Mouse (Mus musculus) kidney, postnatal 0 days (tissue): Measurements from ENCODE around the gene Nosip. TPM values are rescaled to one million over a fixed set of nuclear protein-coding genes. Genes with fewer than 3 reads are reported as not detected.
A peak's percentile ranks its signal among the peaks of the same experiment; 100 is the strongest.

Source experiments
- ATAC-seq: fragments of 200-750 bp; cut with Nextera tagmentation; replicated peaks from 2 replicates; pipeline ENCODE4 v1.8.0; 2017; ENCODE audit warnings: low read depth, moderate number of reproducible peaks, moderate TSS enrichment, moderate library complexity; ENCODE audit not compliant: low FRiP score
- DNase-seq: peaks from one replicate; pipeline ENCODE4 v3.0.0-alpha.2; 2016; ENCODE audit warnings: low spot score
- H3K27ac ChIP-seq: fragments of 300-500 bp; sonication (generic); 2 replicates; pipeline ENCODE4 v1.5.1; 2014; ENCODE audit warnings: mild to moderate bottlenecking
- H3K27me3 ChIP-seq: fragments of 300-500 bp; sonication (generic); 2 replicates; pipeline ENCODE4 v1.6.1; 2014; ENCODE audit warnings: low read length, mixed read lengths; ENCODE audit not compliant: insufficient read depth
- H3K36me3 ChIP-seq: fragments of 300-500 bp; sonication (generic); 2 replicates; pipeline ENCODE4 v1.6.1; 2014; ENCODE audit warnings: low read length, mixed read lengths; ENCODE audit not compliant: insufficient read depth
- H3K4me1 ChIP-seq: fragments of 300-500 bp; sonication (generic); replicated peaks from 2 replicates; pipeline ENCODE4 v1.6.1; 2014; ENCODE audit warnings: antibody characterized with exemption, low read length, mixed read lengths; ENCODE audit not compliant: insufficient read depth
- H3K4me2 ChIP-seq: fragments of 300-500 bp; sonication (generic); 2 replicates; pipeline ENCODE4 v1.6.1; 2014; ENCODE audit warnings: mild to moderate bottlenecking, low read length, moderate library complexity, mixed read lengths
- H3K4me3 ChIP-seq: fragments of 300-500 bp; sonication (generic); replicated peaks from 2 replicates; pipeline ENCODE4 v1.5.1; 2014; ENCODE audit warnings: low read depth, low read length
- H3K9ac ChIP-seq: fragments of 300-500 bp; sonication (generic); 2 replicates; pipeline ENCODE4 v1.6.1; 2014; ENCODE audit warnings: low read depth, low read length
- H3K9me3 ChIP-seq: fragments of 300-500 bp; sonication (generic); replicated peaks from 2 replicates; pipeline ENCODE4 v1.6.1; 2016; ENCODE audit warnings: low read length, inconsistent platforms, mixed read lengths
- CTCF ChIP-seq: IDR thresholded peaks from 2 replicates; pipeline ENCODE4 v1.5.1; 2016; ENCODE audit warnings: antibody characterized with exemption, low read depth, mild to moderate bottlenecking, moderate library complexity
- WGBS: fragments of 180-500 bp; shearing (Covaris S2); extraction: QIAGEN DNeasy Blood & Tissue Kit; methylation state at CpG from one replicate; pipeline ENCODE4 v1.1.7; 2014; 5-methylcytosine and 5-hydroxymethylcytosine counted together
- polyA plus RNA-seq: library from polyadenylated mRNA; unstranded; fragments of >200 nt; fragmentation: Nextera tagmentation; extraction: Ambion mirVana; gene quantifications from 2 replicates; pipeline ENCODE4 v1.2.1, GENCODE M21; 2015

Nosip gene
- polyA plus RNA-seq, 1 experiment from 2014 or later: 65.0 TPM

DNA sequence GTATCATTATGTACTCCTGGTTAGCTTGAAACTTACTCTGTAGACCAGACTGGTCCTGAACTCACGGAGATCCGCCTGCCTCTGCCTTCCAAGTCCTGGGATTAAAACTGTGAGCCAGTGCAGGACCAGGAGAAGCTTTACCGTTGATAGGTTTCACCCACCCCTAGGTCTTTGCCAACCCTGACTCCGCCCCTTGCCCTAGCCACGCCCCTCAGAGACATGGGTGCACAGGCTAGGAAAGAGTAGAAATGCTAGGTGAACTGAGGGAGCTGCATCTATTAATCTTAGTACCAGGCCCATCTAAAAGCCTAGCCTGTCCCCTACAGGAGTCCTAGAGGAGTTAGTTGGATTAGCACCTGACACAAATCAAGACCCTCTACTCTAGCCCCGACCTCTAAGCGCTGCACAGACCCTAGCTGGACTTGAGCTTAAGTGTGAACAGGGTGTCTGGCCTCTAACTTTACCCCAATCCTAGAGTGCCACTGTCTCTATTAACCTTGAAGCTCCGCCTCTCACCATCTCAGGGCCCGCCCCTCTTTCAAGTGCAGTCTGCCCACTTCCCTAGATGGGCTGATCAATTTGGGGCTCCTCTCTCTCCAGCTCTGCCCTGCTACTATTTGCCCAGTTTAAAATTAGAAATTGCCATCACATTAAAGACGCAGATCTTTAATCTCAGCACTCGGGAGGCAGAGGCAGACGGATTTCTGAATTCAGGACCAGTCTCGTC is 28.2 kb downstream of the Nosip start:
- DNase-seq: no peak
- Histone ChIP-seq H3K4me3 (peak overlapping the region; percentile 51), H3K9ac (no peak overlapping the region; the same call in 1 of the 2 replicates), H3K27ac (peak overlapping the region; percentile 84; the same call in 1 of the 2 replicates), H3K4me1 (0 out of 2 replicates have a peak, but pooled peaks cover 9% of the 10 kb centered on the region), H3K4me2 (peak overlapping the region; percentile 71), H3K36me3 (peaks cover 18% of the 10 kb centered on the region), H3K27me3 (no peaks in the 10 kb centered on the region), H3K9me3 (no peaks in the 10 kb centered on the region)
- WGBS: 74% methylated on average over 13 of the region's 13 CpGs
- ATAC-seq: no peak
- TF ChIP-seq CTCF: no peak

DNA sequence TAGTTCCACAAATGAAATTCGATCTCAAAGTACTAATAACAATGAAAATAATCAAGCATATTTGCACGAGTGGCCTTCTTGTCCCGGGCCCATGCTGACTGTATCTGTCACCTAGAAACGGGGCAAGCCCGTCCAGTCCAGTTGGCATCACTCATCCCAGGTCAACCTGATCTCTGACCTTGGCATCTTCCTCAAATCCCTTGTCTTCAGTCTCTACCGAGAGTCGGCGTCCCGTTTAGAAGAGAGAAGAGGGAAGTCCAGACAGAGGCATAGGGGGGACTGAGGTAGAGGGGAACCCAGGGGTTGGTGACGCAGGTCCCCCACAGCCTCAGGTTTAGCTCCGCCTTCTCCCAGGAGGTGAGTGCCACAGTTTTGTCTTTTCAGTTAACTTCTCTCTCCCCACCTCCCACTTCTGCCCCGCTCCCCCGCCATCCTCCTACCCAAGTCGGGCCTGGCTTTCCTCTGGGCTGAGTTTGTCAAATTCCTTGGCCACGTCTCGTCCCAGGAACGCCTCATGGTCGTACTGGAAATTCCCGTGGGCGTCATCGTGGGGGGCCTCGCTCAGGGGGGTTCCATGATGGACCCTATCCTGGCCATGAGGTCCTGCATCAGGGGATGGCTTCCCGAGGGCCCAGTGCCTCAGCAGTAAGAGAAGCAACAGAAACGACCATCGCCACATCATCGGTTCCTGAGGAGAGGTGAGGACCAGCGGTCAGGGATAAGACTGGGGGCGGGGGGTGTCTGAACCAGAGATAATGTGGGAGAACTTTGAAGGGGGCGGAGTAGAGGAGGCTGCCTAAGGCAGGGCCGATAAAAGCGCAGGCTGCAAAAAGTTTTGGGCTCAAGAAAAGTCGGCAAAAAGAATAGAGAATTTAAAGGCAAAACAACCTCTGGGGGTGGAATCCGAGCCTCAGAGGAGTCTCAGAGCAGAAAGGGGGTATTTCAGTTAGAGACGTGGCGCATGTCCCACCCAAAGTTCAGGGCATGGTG is 29.1 kb downstream of the Nosip start:
- Histone ChIP-seq H3K36me3 (peaks cover 13% of the 10 kb centered on the region), H3K27me3 (no peaks in the 10 kb centered on the region), H3K4me1 (0 out of 2 replicates have a peak, but pooled peaks cover 9% of the 10 kb centered on the region), H3K27ac (peak overlapping the region; percentile 84), H3K9me3 (no peaks in the 10 kb centered on the region), H3K9ac (peak overlapping the region; percentile 74), H3K4me2 (peak overlapping the region; percentile 71), H3K4me3 (peak overlapping the region; percentile 51)
- no peak for TF ChIP-seq CTCF
- 8% methylated on average over 35 of the region's 35 CpGs for WGBS
- ATAC-seq: peak; percentile 66; the same call in 1 of the 2 replicates
- peak; percentile 80 for DNase-seq

DNA sequence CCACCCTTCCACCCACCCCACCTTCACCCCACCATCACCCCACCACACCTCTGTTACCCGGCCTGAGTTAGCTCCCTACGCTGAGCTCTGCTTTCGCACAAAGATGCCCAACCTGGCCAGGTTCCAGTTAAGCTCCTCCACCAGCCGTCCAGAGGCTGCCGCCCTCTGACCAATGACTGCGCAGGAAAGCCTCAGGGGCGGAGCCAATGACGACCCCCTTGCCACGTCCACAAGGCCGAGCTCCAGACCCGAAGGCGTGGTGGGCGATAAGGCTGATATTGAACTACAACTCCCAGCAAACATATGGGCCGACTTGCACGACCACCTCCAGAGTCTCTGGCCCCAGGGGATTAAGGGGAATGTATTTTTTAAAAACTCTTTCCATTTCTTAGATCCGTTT is 29.8 kb downstream of the Nosip start, which contains the start of gene Rcn3:
Gene Rcn3, minus strand, starts transcription at position 174 of the 400 bp plus-strand sequence.
- 0 out of 2 replicates have a peak, but pooled peaks cover 9% of the 10 kb centered on the region for H3K4me1 ChIP-seq
- H3K4me2 ChIP-seq: peak within 1 kb of the TSS; percentile 71
- no peaks in the 10 kb centered on the region for H3K9me3 ChIP-seq
- TF ChIP-seq CTCF: no peak
- H3K9ac ChIP-seq: peak within 1 kb of the TSS; percentile 74
- under 1% methylated on average over 16 of the region's 16 CpGs for WGBS
- H3K36me3 ChIP-seq: peaks cover 9% of the 10 kb centered on the region; the same call in 1 of the 2 replicates
- no peaks in the 10 kb centered on the region for H3K27me3 ChIP-seq
- peak; percentile 99 for DNase-seq
- ATAC-seq: peak; percentile 86
- peak within 1 kb of the TSS; percentile 84 for H3K27ac ChIP-seq
- H3K4me3 ChIP-seq: peak within 1 kb of the TSS; percentile 51

DNA sequence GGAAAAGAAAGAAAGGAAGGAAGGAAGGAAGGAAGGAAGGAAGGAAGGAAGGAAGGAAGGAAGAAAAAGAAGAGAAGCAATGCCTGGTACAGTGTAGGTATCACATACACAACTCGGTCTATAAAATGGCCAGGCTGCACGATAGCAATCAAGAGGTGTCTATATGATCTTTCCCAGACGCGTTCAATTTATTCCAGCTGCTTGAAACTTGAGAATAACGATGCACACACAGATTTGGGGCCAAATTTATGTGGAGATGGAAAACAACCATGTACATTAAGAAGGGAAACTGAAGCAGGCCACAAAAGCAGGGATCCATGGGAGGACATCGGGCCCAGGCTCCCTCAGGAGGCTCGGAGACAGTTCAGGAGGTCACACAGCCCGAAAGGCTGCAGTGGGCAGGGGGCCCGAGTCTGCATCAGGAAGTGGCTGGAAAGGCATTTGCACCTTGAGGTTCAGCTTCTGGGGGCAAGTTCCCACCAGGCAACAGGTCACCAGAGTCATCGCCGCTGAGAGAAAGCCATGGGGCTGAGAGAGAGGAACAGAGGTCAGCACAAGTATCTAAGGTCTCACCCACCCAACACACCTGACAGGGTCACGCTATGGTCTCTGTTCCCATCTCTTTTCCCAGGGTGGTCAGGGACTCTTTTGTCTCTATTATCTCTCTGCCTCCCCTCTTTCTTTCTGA is 30.7 kb downstream of the Nosip start:
- Histone ChIP-seq H3K27me3 (no peaks in the 10 kb centered on the region), H3K36me3 (peaks cover under 1% of the 10 kb centered on the region; the same call in 1 of the 2 replicates), H3K4me3 (no peak overlapping the region), H3K27ac (peak overlapping the region; percentile 57), H3K4me1 (0 out of 2 replicates have a peak, but pooled peaks cover 9% of the 10 kb centered on the region), H3K4me2 (no peak overlapping the region), H3K9ac (no peak overlapping the region), H3K9me3 (no peaks in the 10 kb centered on the region)
- ATAC-seq (no peak), DNase-seq (no peak)
- no peak for TF ChIP-seq CTCF
- WGBS: 31% methylated on average over 12 of the region's 12 CpGs

DNA sequence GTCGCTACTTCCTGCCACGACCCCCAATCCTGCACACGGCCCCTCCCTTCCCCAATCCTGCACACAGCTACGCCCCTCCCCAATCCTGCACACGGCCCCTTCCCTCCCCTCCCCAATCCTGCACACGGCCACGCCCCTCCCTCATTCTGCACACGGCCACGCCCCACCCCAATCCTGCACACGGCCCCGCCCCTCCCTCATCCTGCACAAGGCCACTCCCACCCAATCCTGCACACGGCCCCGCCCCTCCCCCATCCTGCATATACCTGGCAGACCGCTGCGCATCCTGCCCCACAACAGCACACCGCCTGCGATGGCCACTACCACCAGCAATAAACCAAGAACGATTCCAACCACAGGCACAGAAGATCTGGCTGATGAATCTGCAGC is 31.3 kb downstream of the Nosip start:
- H3K27me3 ChIP-seq: no peaks in the 10 kb centered on the region
- H3K27ac ChIP-seq: peak overlapping the region; percentile 72
- no peak overlapping the region for H3K4me3 ChIP-seq
- H3K9ac ChIP-seq: no peak overlapping the region
- H3K9me3 ChIP-seq: no peaks in the 10 kb centered on the region
- WGBS: 24% methylated on average over 18 of the region's 18 CpGs
- no peaks in the 10 kb centered on the region for H3K36me3 ChIP-seq
- DNase-seq (peak; percentile 66), ATAC-seq (no peak)
- 0 out of 2 replicates have a peak, but pooled peaks cover 9% of the 10 kb centered on the region for H3K4me1 ChIP-seq
- H3K4me2 ChIP-seq: peak overlapping the region; percentile 5; the same call in 1 of the 2 replicates
- TF ChIP-seq CTCF: no peak
